Mouse (Mus musculus) liver, embryonic 16.5 days (tissue): Measurements from ENCODE around the gene Ugt3a2. TPM values are rescaled to one million over a fixed set of nuclear protein-coding genes. Genes with fewer than 3 reads are reported as not detected.

Experiments used
- ATAC-seq: fragments of 200-750 bp; cut with Nextera tagmentation; 2 replicates; pipeline ENCODE4 v1.8.0; 2017; ENCODE audit warnings: low read depth, mild to moderate bottlenecking, moderate number of reproducible peaks, moderate library complexity
- H3K27ac ChIP-seq: fragments of 300-500 bp; sonication (generic); 2 replicates; pipeline ENCODE4 v1.5.1; 2014; ENCODE audit warnings: mild to moderate bottlenecking, low read length
- H3K27me3 ChIP-seq: fragments of 300-500 bp; sonication (generic); 2 replicates; pipeline ENCODE4 v1.6.1; 2014; ENCODE audit warnings: low read depth, low read length, mixed read lengths; ENCODE audit not compliant: control insufficient read depth, insufficient read depth
- H3K36me3 ChIP-seq: fragments of 300-500 bp; sonication (generic); 2 replicates; pipeline ENCODE4 v1.6.1; 2014; ENCODE audit warnings: mild to moderate bottlenecking; ENCODE audit not compliant: control insufficient read depth, insufficient read depth
- H3K4me1 ChIP-seq: fragments of 300-500 bp; sonication (generic); 2 replicates; pipeline ENCODE4 v1.6.1; 2014; ENCODE audit warnings: low read depth, low read length, mixed read lengths; ENCODE audit not compliant: control insufficient read depth
- H3K4me2 ChIP-seq: fragments of 300-500 bp; sonication (generic); 2 replicates; pipeline ENCODE4 v1.6.1; 2014; ENCODE audit warnings: low read depth, low read length, mixed read lengths
- H3K4me3 ChIP-seq: fragments of 300-500 bp; sonication (generic); 2 replicates; pipeline ENCODE4 v1.5.1; 2014; ENCODE audit warnings: low read depth, mild to moderate bottlenecking, low read length
- H3K9ac ChIP-seq: fragments of 300-500 bp; sonication (generic); 2 replicates; pipeline ENCODE4 v1.6.1; 2014; ENCODE audit warnings: low read depth, low read length
- H3K9me3 ChIP-seq: fragments of 300-500 bp; sonication (generic); replicated peaks from 2 replicates; pipeline ENCODE4 v1.6.1; 2016; ENCODE audit warnings: low read length; ENCODE audit not compliant: control insufficient read depth
- WGBS: fragments of 180-500 bp; shearing (Covaris S2); extraction: QIAGEN DNeasy Blood & Tissue Kit; methylation state at CpG from one replicate; pipeline ENCODE4 v1.1.7; 2014; ENCODE audit not compliant: insufficient replicate concordance; 5-methylcytosine and 5-hydroxymethylcytosine counted together
- polyA plus RNA-seq: library from polyadenylated mRNA; unstranded; fragments of >200 nt; fragmentation: Nextera tagmentation; extraction: Ambion mirVana; gene quantifications from 2 replicates; pipeline ENCODE4 v1.2.1, GENCODE M21; 2015

Gene Ugt3a2
- 3.1 and 3.5 TPM in 2 replicates for polyA plus RNA-seq

- Histone ChIP-seq H3K9ac (no peak within 1 kb of the TSS), H3K36me3 (no peaks in the 10 kb centered on the region), H3K4me2 (no peak within 1 kb of the TSS), H3K27me3 (no peaks in the 10 kb centered on the region), H3K4me3 (no peak within 1 kb of the TSS), H3K4me1 (no peaks in the 10 kb centered on the region), H3K9me3 (no peaks in the 10 kb centered on the region), H3K27ac (no peak within 1 kb of the TSS)
- ATAC-seq = no peak
- WGBS = 66% methylated on average over 4 of the region's 4 CpGs
Measured at GRCm38 (mm10) chr15:9335341-9335740, at the start of gene Ugt3a2. Gene Ugt3a2, plus strand, starts transcription at chr15:9335550.

- H3K4me1 ChIP-seq = no peaks in the 10 kb centered on the region
- no peak overlapping the region for H3K4me2 ChIP-seq
- no peak overlapping the region for H3K9ac ChIP-seq
- no peak for ATAC-seq
- H3K9me3 ChIP-seq = no peaks in the 10 kb centered on the region
- no peaks in the 10 kb centered on the region for H3K36me3 ChIP-seq
- H3K27me3 ChIP-seq = no peaks in the 10 kb centered on the region
- 48% methylated on average over 2 of the region's 2 CpGs for WGBS
- no peak overlapping the region for H3K4me3 ChIP-seq
- H3K27ac ChIP-seq = no peak overlapping the region
Measured at GRCm38 (mm10) chr15:9289660-9290059, 45.7 kb upstream of the Ugt3a2 start.

GRCm38 (mm10) chr15:9305978-9306692 is 29.2 kb upstream of the Ugt3a2 start:
- no peaks in the 10 kb centered on the region for H3K36me3 ChIP-seq
- H3K4me3 ChIP-seq = no peak overlapping the region
- ATAC-seq = no peak
- H3K27me3 ChIP-seq = no peaks in the 10 kb centered on the region
- no peak overlapping the region for H3K4me2 ChIP-seq
- H3K27ac ChIP-seq = no peak overlapping the region
- no peak overlapping the region for H3K9ac ChIP-seq
- WGBS = 49% methylated on average over 8 of the region's 8 CpGs
- H3K4me1 ChIP-seq = no peaks in the 10 kb centered on the region
- H3K9me3 ChIP-seq = no peaks in the 10 kb centered on the region

- Histone ChIP-seq H3K36me3 (no peaks in the 10 kb centered on the region), H3K4me2 (no peak overlapping the region), H3K9ac (no peak overlapping the region), H3K27me3 (no peaks in the 10 kb centered on the region), H3K4me3 (no peak overlapping the region), H3K27ac (no peak overlapping the region), H3K9me3 (no peaks in the 10 kb centered on the region), H3K4me1 (no peaks in the 10 kb centered on the region)
- WGBS = 50% methylated on average over 2 of the region's 2 CpGs
- no peak for ATAC-seq
Measured at GRCm38 (mm10) chr15:9334596-9334995, 754 bp upstream of the Ugt3a2 start.

GRCm38 (mm10) chr15:9336616-9337015 is 1.3 kb downstream of the Ugt3a2 start:
- 51% methylated on average over 3 of the region's 3 CpGs for WGBS
- no peak for ATAC-seq
- H3K9me3 ChIP-seq = no peaks in the 10 kb centered on the region

GRCm38 (mm10) chr15:9337021-9337420 is 1.7 kb downstream of the Ugt3a2 start:
- Histone ChIP-seq H3K4me2 (no peak overlapping the region), H3K4me3 (no peak overlapping the region), H3K36me3 (no peaks in the 10 kb centered on the region), H3K27ac (no peak overlapping the region), H3K9me3 (no peaks in the 10 kb centered on the region), H3K27me3 (no peaks in the 10 kb centered on the region), H3K9ac (no peak overlapping the region), H3K4me1 (no peaks in the 10 kb centered on the region)
- WGBS = 40% methylated on average over 3 of the region's 3 CpGs
- no peak for ATAC-seq

More at GRCm38 (mm10) chr15:9336616-9337015, 1.3 kb downstream of the Ugt3a2 start:
- Histone ChIP-seq H3K9ac (no peak overlapping the region), H3K4me2 (no peak overlapping the region), H3K27me3 (no peaks in the 10 kb centered on the region), H3K36me3 (no peaks in the 10 kb centered on the region), H3K4me3 (no peak overlapping the region), H3K4me1 (no peaks in the 10 kb centered on the region), H3K27ac (no peak overlapping the region)

- no peak overlapping the region for H3K4me2 ChIP-seq
- H3K9ac ChIP-seq = no peak overlapping the region
- WGBS = 25% methylated on average over 3 of the region's 3 CpGs
- no peak overlapping the region for H3K4me3 ChIP-seq
- no peaks in the 10 kb centered on the region for H3K27me3 ChIP-seq
- no peaks in the 10 kb centered on the region for H3K36me3 ChIP-seq
- H3K9me3 ChIP-seq = no peaks in the 10 kb centered on the region
- ATAC-seq = no peak
- H3K4me1 ChIP-seq = no peaks in the 10 kb centered on the region
- no peak overlapping the region for H3K27ac ChIP-seq
Measured at GRCm38 (mm10) chr15:9348739-9349138, 13.4 kb downstream of the Ugt3a2 start.

GRCm38 (mm10) chr15:9362801-9363200 is 27.5 kb downstream of the Ugt3a2 start:
- no peak overlapping the region for H3K4me2 ChIP-seq

GRCm38 (mm10) chr15:9368774-9369173 is 33.4 kb downstream of the Ugt3a2 start:
- H3K4me1 ChIP-seq = no peaks in the 10 kb centered on the region
- no peak overlapping the region for H3K4me2 ChIP-seq
- no peak overlapping the region for H3K9ac ChIP-seq
- no peak overlapping the region for H3K27ac ChIP-seq
- no peak overlapping the region for H3K4me3 ChIP-seq
- no peaks in the 10 kb centered on the region for H3K9me3 ChIP-seq
- peak; percentile 70 for ATAC-seq
- no peaks in the 10 kb centered on the region for H3K36me3 ChIP-seq
- H3K27me3 ChIP-seq = no peaks in the 10 kb centered on the region
- 61% methylated on average over 3 of the region's 3 CpGs for WGBS

More at GRCm38 (mm10) chr15:9362801-9363200, 27.5 kb downstream of the Ugt3a2 start:
- Histone ChIP-seq H3K4me1 (no peaks in the 10 kb centered on the region), H3K27ac (no peak overlapping the region), H3K9ac (no peak overlapping the region), H3K9me3 (no peaks in the 10 kb centered on the region), H3K4me3 (no peak overlapping the region), H3K36me3 (no peaks in the 10 kb centered on the region), H3K27me3 (no peaks in the 10 kb centered on the region)
- no peak for ATAC-seq
- WGBS = 53% methylated on average over 2 of the region's 2 CpGs
